Mouse (Mus musculus): ENCODE measurements at regions not wholly inside any gene's neighbourhood (a gene's known extent, or its start where the extent isn't known, plus 50 kb on each side); places are given as distances from the start of the nearest gene placed in this dataset.

- no peaks in the 10 kb centered on the region for H3K4me1 ChIP-seq (ENCODE audit: insufficient read depth)
- H3K9me3 ChIP-seq (ENCODE audit: low read length) = no peaks in the 10 kb centered on the region
- H3K4me3 ChIP-seq (ENCODE audit: low read depth, low read length) = no peak overlapping the region
- H3K27ac ChIP-seq (ENCODE audit: low read depth) = no peak overlapping the region
- TF ChIP-seq CTCF (IDR thresholded peaks at IDR 0.05; ENCODE audit: low read depth) (no peak), EP300 (IDR thresholded peaks at IDR 0.05; ENCODE audit: low read depth) (no peak)
- no peaks in the 10 kb centered on the region for H3K36me3 ChIP-seq (replicated peaks; ENCODE audit: insufficient read depth, low read length)
- no peak overlapping the region for H3K4me2 ChIP-seq (ENCODE audit: low read depth, low read length)
- no peaks in the 10 kb centered on the region for H3K27me3 ChIP-seq (ENCODE audit: insufficient read depth, low read length)
- DNase-seq (no peak), ATAC-seq (no peak)
- 75% methylated on average over 2 of the region's 2 CpGs for WGBS (ENCODE audit: insufficient replicate concordance)
- no peak overlapping the region for H3K9ac ChIP-seq (replicated peaks)
Observed at GRCm38 (mm10) chr2:9386566-9386965, 494.5 kb upstream of the 4930412O13Rik start.

DNA sequence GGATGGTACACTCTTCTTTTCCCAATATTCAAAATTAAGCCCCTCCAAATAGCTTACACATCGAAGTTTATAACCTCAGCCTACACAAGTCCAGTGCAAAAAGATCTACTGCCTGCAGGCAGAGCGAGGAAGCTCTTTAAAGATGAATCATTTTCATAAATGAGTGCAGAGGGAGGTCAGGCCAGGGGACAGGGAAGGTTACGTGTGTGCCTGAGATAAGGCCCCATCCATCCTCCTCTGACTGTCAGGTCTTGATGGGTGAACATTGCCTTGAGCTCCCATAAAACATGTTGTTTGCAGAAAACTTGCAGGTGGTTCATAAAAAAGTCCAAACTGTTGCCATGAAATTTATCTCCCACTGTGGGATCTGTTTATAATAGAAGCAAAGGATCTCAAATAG is 493.0 kb upstream of the 4930412O13Rik start:
- DNase-seq (no peak), ATAC-seq (no peak)
- Histone ChIP-seq H3K27ac (ENCODE audit: low read depth) (no peak overlapping the region), H3K4me3 (ENCODE audit: low read depth, low read length) (no peak overlapping the region), H3K4me2 (ENCODE audit: low read depth, low read length) (no peak overlapping the region), H3K9ac (replicated peaks) (no peak overlapping the region), H3K27me3 (ENCODE audit: insufficient read depth, low read length) (no peaks in the 10 kb centered on the region), H3K4me1 (ENCODE audit: insufficient read depth) (no peaks in the 10 kb centered on the region), H3K36me3 (replicated peaks; ENCODE audit: insufficient read depth, low read length) (no peaks in the 10 kb centered on the region), H3K9me3 (ENCODE audit: low read length) (no peaks in the 10 kb centered on the region)
- WGBS (ENCODE audit: insufficient replicate concordance) = 59% methylated on average over 3 of the region's 3 CpGs
- no peak for TF ChIP-seq EP300 (IDR thresholded peaks at IDR 0.05; ENCODE audit: low read depth)
- no peak for TF ChIP-seq CTCF (IDR thresholded peaks at IDR 0.05; ENCODE audit: low read depth)

DNA sequence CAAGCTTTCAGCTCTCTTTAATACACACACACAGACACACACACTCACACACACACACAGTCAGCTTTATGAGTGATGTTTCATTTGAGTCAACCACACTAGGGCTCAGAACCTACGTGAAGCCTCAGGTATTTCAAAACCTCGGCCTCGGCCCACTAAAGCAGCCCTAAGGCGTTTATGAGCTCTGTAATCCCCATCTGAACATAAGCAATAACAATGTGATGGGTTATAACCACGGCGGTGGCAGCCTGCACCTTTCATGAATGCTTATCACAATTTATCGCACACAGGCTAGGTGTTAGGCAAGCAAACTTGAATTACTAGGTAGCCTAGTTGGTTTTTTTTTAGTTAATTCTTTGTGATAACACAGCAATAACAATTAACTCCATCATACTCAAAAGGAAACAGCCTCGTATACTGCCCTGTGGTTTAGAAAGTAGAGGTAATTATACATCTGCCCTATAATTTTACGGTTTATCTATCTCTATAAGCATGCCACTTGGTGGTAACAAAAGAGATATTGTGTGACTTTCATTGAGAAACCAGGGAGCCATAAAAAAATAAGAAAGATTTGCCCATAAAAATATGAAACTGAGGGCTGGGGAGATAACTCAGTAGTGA is 485.6 kb upstream of the 4930412O13Rik start:
- Histone ChIP-seq H3K4me1 (ENCODE audit: insufficient read depth) (no peaks in the 10 kb centered on the region), H3K4me2 (ENCODE audit: low read depth, low read length) (no peak overlapping the region), H3K36me3 (replicated peaks; ENCODE audit: insufficient read depth, low read length) (no peaks in the 10 kb centered on the region), H3K4me3 (ENCODE audit: low read depth, low read length) (no peak overlapping the region), H3K27me3 (ENCODE audit: insufficient read depth, low read length) (no peaks in the 10 kb centered on the region), H3K9me3 (ENCODE audit: low read length) (no peaks in the 10 kb centered on the region), H3K27ac (ENCODE audit: low read depth) (no peak overlapping the region), H3K9ac (replicated peaks) (no peak overlapping the region)
- WGBS (ENCODE audit: insufficient replicate concordance) = 70% methylated on average over 9 of the region's 9 CpGs
- no peak for DNase-seq
- TF ChIP-seq EP300 (IDR thresholded peaks at IDR 0.05; ENCODE audit: low read depth) = no peak
- TF ChIP-seq CTCF (IDR thresholded peaks at IDR 0.05; ENCODE audit: low read depth) = no peak
- ATAC-seq = no peak

DNA sequence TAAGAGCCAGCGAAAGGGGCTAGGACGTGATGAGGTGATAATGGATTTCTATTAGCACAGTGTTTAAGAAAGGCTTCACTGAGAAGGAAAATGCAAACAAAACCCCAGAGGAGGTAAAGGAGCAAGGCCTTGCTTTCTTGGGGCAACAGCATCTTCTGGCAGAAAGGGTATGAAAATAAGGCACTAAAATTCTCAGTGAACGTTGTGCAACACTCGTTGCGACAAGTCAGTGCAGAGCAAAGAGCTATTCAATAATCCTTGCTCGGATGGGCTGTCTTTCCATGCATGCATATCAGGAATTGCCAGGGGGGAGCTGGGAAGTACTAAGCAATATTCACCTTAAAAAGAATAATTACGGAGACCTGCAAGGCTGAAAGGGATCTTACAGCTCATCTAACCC is 479.6 kb upstream of the 4930412O13Rik start:
- Histone ChIP-seq H3K9ac (replicated peaks) (no peak overlapping the region), H3K27me3 (ENCODE audit: insufficient read depth, low read length) (no peaks in the 10 kb centered on the region), H3K4me2 (ENCODE audit: low read depth, low read length) (no peak overlapping the region), H3K9me3 (ENCODE audit: low read length) (no peaks in the 10 kb centered on the region), H3K36me3 (replicated peaks; ENCODE audit: insufficient read depth, low read length) (no peaks in the 10 kb centered on the region), H3K4me1 (ENCODE audit: insufficient read depth) (no peaks in the 10 kb centered on the region), H3K4me3 (ENCODE audit: low read depth, low read length) (no peak overlapping the region), H3K27ac (ENCODE audit: low read depth) (no peak overlapping the region)
- TF ChIP-seq CTCF (IDR thresholded peaks at IDR 0.05; ENCODE audit: low read depth) = no peak
- TF ChIP-seq EP300 (IDR thresholded peaks at IDR 0.05; ENCODE audit: low read depth) = no peak
- WGBS (ENCODE audit: insufficient replicate concordance) = 63% methylated on average over 7 of the region's 7 CpGs
- ATAC-seq (no peak), DNase-seq (no peak)

DNA sequence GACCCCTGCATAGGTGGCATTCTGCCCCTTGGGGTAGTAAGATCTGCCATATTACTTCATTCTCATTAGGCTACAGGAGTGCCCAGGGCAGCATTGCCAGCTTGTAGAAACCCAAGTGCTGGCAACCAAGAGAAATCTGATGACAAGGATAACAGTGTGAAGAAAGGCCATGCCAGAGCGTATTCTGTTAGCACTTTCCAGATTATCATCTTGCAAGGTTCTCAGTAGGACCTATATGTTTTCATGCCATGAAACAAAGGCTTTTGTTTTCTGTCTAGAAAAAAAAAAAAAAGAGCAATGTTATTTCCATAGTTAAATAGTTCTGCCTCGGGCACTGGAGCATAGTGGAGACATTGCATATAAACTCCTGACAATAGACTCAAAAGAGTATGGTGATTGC is 478.8 kb upstream of the 4930412O13Rik start:
- H3K27ac ChIP-seq (ENCODE audit: low read depth) = no peak overlapping the region
- no peaks in the 10 kb centered on the region for H3K4me1 ChIP-seq (ENCODE audit: insufficient read depth)
- no peak overlapping the region for H3K4me3 ChIP-seq (ENCODE audit: low read depth, low read length)
- DNase-seq (no peak), ATAC-seq (no peak)
- no peaks in the 10 kb centered on the region for H3K27me3 ChIP-seq (ENCODE audit: insufficient read depth, low read length)
- 76% methylated on average over 2 of the region's 2 CpGs for WGBS (ENCODE audit: insufficient replicate concordance)
- TF ChIP-seq CTCF (IDR thresholded peaks at IDR 0.05; ENCODE audit: low read depth) (no peak), EP300 (IDR thresholded peaks at IDR 0.05; ENCODE audit: low read depth) (no peak)
- H3K36me3 ChIP-seq (replicated peaks; ENCODE audit: insufficient read depth, low read length) = no peaks in the 10 kb centered on the region
- no peak overlapping the region for H3K4me2 ChIP-seq (ENCODE audit: low read depth, low read length)
- no peak overlapping the region for H3K9ac ChIP-seq (replicated peaks)
- H3K9me3 ChIP-seq (ENCODE audit: low read length) = no peaks in the 10 kb centered on the region

GRCm38 (mm10) chr2:9409075-9409474 is 472.0 kb upstream of the 4930412O13Rik start:
- H3K4me1 ChIP-seq (ENCODE audit: insufficient read depth) = no peaks in the 10 kb centered on the region
- H3K27ac ChIP-seq (ENCODE audit: low read depth) = no peak overlapping the region
- no peaks in the 10 kb centered on the region for H3K9me3 ChIP-seq (ENCODE audit: low read length)
- H3K4me2 ChIP-seq (ENCODE audit: low read depth, low read length) = no peak overlapping the region
- DNase-seq (no peak), ATAC-seq (no peak)
- 79% methylated on average over 7 of the region's 7 CpGs for WGBS (ENCODE audit: insufficient replicate concordance)
- no peaks in the 10 kb centered on the region for H3K36me3 ChIP-seq (replicated peaks; ENCODE audit: insufficient read depth, low read length)
- H3K9ac ChIP-seq (replicated peaks) = no peak overlapping the region
- H3K4me3 ChIP-seq (ENCODE audit: low read depth, low read length) = no peak overlapping the region
- TF ChIP-seq EP300 (IDR thresholded peaks at IDR 0.05; ENCODE audit: low read depth) (no peak), CTCF (IDR thresholded peaks at IDR 0.05; ENCODE audit: low read depth) (no peak)
- H3K27me3 ChIP-seq (ENCODE audit: insufficient read depth, low read length) = no peaks in the 10 kb centered on the region

GRCm38 (mm10) chr2:9422686-9423085 is 458.4 kb upstream of the 4930412O13Rik start:
- no peak for TF ChIP-seq EP300 (IDR thresholded peaks at IDR 0.05; ENCODE audit: low read depth)
- TF ChIP-seq CTCF (IDR thresholded peaks at IDR 0.05; ENCODE audit: low read depth) = no peak
- Histone ChIP-seq H3K9ac (replicated peaks) (no peak overlapping the region), H3K9me3 (ENCODE audit: low read length) (no peaks in the 10 kb centered on the region), H3K4me2 (ENCODE audit: low read depth, low read length) (no peak overlapping the region), H3K27ac (ENCODE audit: low read depth) (no peak overlapping the region), H3K36me3 (replicated peaks; ENCODE audit: insufficient read depth, low read length) (no peaks in the 10 kb centered on the region), H3K4me1 (ENCODE audit: insufficient read depth) (no peaks in the 10 kb centered on the region), H3K27me3 (ENCODE audit: insufficient read depth, low read length) (no peaks in the 10 kb centered on the region), H3K4me3 (ENCODE audit: low read depth, low read length) (no peak overlapping the region)
- DNase-seq (no peak), ATAC-seq (no peak)
- WGBS (ENCODE audit: insufficient replicate concordance) = 76% methylated on average over 8 of the region's 8 CpGs
